In the genomic region with DNA sequence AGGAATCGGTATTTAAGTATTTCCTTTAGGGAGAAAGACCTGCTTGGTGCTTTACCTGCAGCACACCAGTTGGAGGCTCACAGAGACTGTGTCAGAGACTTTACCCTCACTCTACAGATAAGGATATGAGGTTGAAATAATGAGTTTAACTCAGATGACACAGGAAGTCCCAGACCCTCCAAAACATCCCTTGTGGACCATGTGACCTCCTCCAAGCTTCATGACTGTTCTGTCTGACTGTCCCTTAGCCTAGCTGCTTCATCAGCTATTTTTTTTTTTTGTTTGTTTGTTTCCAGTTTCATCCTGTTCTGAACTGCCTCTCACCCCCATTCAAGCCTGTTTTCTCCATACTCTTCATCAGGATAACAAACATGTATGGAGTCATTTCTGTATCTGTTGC, we compare ENCODE assay signal across 21 mouse cellular contexts. TPM values are rescaled to one million over a fixed set of nuclear protein-coding genes. Genes with fewer than 3 reads are reported as not detected.
DNase-seq lines count a peak whose midpoint lies in the region; ATAC-seq and TF ChIP-seq lines count a peak whose summit lies in the region.
"Had no signal": no experiment of that assay in that cellular context is flagged by ENCODE, and none has a peak within 500 bp of the region (broad histone marks: within the 10 kb centered on the region; RNA-seq: fewer than 3 reads in every experiment).

No protein-coding gene starts in this region.

- H3K4me3 ChIP-seq in intestine, embryonic 16.5 days (ENCODE audit: low read length): no peak overlapping the region
- H3K4me3 ChIP-seq in intestine, embryonic 15.5 days (replicated peaks): no peak overlapping the region
- H3K4me3 ChIP-seq in CH12.LX (replicated peaks in 1 of 3; ENCODE audit: low read depth in 2 of 3, low read length in 2 of 3, poor library complexity in 1 of 3) (no peak overlapping the region), myocyte (no peak overlapping the region)
- no peak overlapping the region for H3K4me3 ChIP-seq in liver, embryonic 16.5 days (ENCODE audit: low read depth, low read length)
- H3K4me3 ChIP-seq: embryonic facial prominence, embryonic 12.5 days; forebrain, embryonic 15.5 days; heart, embryonic 12.5 days; hindbrain, embryonic 10.5 days had no signal

- ATAC-seq in intestine, embryonic 16.5 days: peak; percentile 31; the same call in 1 of the 2 replicates
- ATAC-seq in intestine, embryonic 15.5 days: no peak
- peak; percentile 52; the same call in 1 of the 2 replicates for ATAC-seq in liver, embryonic 16.5 days (ENCODE audit: low read depth)
- ATAC-seq: forebrain, embryonic 15.5 days had no signal

- peak in 1 of 2 experiments; percentile 27; a peak in 1 of 4 replicates for TF ChIP-seq CTCF in CH12.LX (conservative IDR thresholded peaks at IDR 0.05 in 1 of 2, IDR thresholded peaks at IDR 0.05 in 1 of 2; ENCODE audit: low read depth in 2 of 2, low read length in 2 of 2)

- in situ Hi-C loops in CH12.LX (cut with MboI; ENCODE audit: low pct_ligation_motif_present, low pct_unique_long_range_greater_than_20kb, low sequenced_read_pairs): no loop called here

- no peak; the same call in 1 of the 2 replicates for TF ChIP-seq RAD21 in CH12.LX (IDR thresholded peaks at IDR 0.05; ENCODE audit: low read depth, low read length)

- no peaks in the 10 kb centered on the region; the same call in 1 of the 2 replicates for H3K4me1 ChIP-seq in intestine, embryonic 16.5 days (ENCODE audit: control insufficient read depth, insufficient read depth, low read length)
- no peaks in the 10 kb centered on the region; the same call in 1 of the 2 replicates for H3K4me1 ChIP-seq in intestine, embryonic 15.5 days (replicated peaks)
- H3K4me1 ChIP-seq in CH12.LX (ENCODE audit: control insufficient read depth in 1 of 2, insufficient read depth in 2 of 2): peaks cover 0 to 39% of the 10 kb centered on the region in 2 experiments; a peak in 2 of 4 replicates
- H3K4me1 ChIP-seq in liver, embryonic 16.5 days (ENCODE audit: control insufficient read depth, low read depth, low read length): no peaks in the 10 kb centered on the region
- H3K4me1 ChIP-seq: embryonic facial prominence, embryonic 12.5 days; forebrain, embryonic 15.5 days; hindbrain, embryonic 10.5 days had no signal

- H3K36me3 ChIP-seq in intestine, embryonic 16.5 days (ENCODE audit: control insufficient read depth, insufficient read depth, low read length): no peaks in the 10 kb centered on the region
- H3K36me3 ChIP-seq in intestine, embryonic 15.5 days: no peaks in the 10 kb centered on the region
- H3K36me3 ChIP-seq in CH12.LX (replicated peaks in 1 of 2; ENCODE audit: control insufficient read depth in 1 of 2, insufficient read depth in 1 of 2, low read length in 1 of 2) (no peaks in the 10 kb centered on the region), myocyte (ENCODE audit: control insufficient read depth, insufficient read depth) (no peaks in the 10 kb centered on the region)
- H3K36me3 ChIP-seq in liver, embryonic 16.5 days (ENCODE audit: control insufficient read depth, insufficient read depth): no peaks in the 10 kb centered on the region
- H3K36me3 ChIP-seq: embryonic facial prominence, embryonic 12.5 days; forebrain, embryonic 15.5 days; heart, embryonic 12.5 days; hindbrain, embryonic 10.5 days had no signal

- H3K79me2 ChIP-seq in CH12.LX (replicated peaks; ENCODE audit: control insufficient read depth, extremely low read depth, insufficient read depth, poor library complexity, severe bottlenecking): no peaks in the 10 kb centered on the region
- H3K79me2 ChIP-seq in myocyte (ENCODE audit: control insufficient read depth, insufficient read depth): no peaks in the 10 kb centered on the region

- TF ChIP-seq EP300 in CH12.LX (IDR thresholded peaks at IDR 0.05; ENCODE audit: low read length): no peak

- H3K4me2 ChIP-seq in intestine, embryonic 16.5 days (ENCODE audit: low read depth, low read length): no peak overlapping the region
- no peak overlapping the region for H3K4me2 ChIP-seq in intestine, embryonic 15.5 days (replicated peaks)
- H3K4me2 ChIP-seq in CH12.LX (ENCODE audit: insufficient read depth, low read depth, poor library complexity, severe bottlenecking) (0 out of 2 replicates have a peak overlapping the region, but pooled peaks have one; percentile 26), myocyte (ENCODE audit: low read depth) (no peak overlapping the region)
- no peak overlapping the region for H3K4me2 ChIP-seq in liver, embryonic 16.5 days (ENCODE audit: low read depth, low read length)
- H3K4me2 ChIP-seq: embryonic facial prominence, embryonic 12.5 days; forebrain, embryonic 15.5 days; heart, embryonic 12.5 days; hindbrain, embryonic 14.5 days had no signal

- TF ChIP-seq POLR2A in CH12.LX (IDR thresholded peaks at IDR 0.05; ENCODE audit: low read depth, low read length): no peak
- no peak for TF ChIP-seq POLR2A in myocyte (IDR thresholded peaks at IDR 0.05; ENCODE audit: insufficient read length, low read depth)

- dilution Hi-C loops in CH12.LX (cut with MboI; ENCODE audit: extremely low pct_ligation_motif_present, extremely low pct_unique_long_range_greater_than_20kb, low sequenced_read_pairs): no loop called here

- no peaks in the 10 kb centered on the region for H3K9me3 ChIP-seq in intestine, embryonic 16.5 days (ENCODE audit: control insufficient read depth, low read length)
- H3K9me3 ChIP-seq in intestine, embryonic 15.5 days: no peaks in the 10 kb centered on the region
- H3K9me3 ChIP-seq in CH12.LX (replicated peaks; ENCODE audit: low read length): no peaks in the 10 kb centered on the region
- H3K9me3 ChIP-seq in liver, embryonic 16.5 days (replicated peaks; ENCODE audit: control insufficient read depth, low read length): no peaks in the 10 kb centered on the region
- H3K9me3 ChIP-seq: embryonic facial prominence, embryonic 12.5 days; forebrain, embryonic 15.5 days; heart, embryonic 12.5 days; hindbrain, embryonic 10.5 days had no signal

- H3K27ac ChIP-seq in intestine, embryonic 16.5 days (ENCODE audit: low read length): no peak overlapping the region
- no peak overlapping the region for H3K27ac ChIP-seq in intestine, embryonic 15.5 days
- H3K27ac ChIP-seq in CH12.LX (ENCODE audit: insufficient read depth, low read depth): no peak overlapping the region
- H3K27ac ChIP-seq in liver, embryonic 16.5 days (ENCODE audit: low read length): no peak overlapping the region
- H3K27ac ChIP-seq: embryonic facial prominence, embryonic 12.5 days; forebrain, embryonic 15.5 days; hindbrain, embryonic 10.5 days; hindbrain, embryonic 14.5 days had no signal

- H3K9ac ChIP-seq in intestine, embryonic 16.5 days (ENCODE audit: low read depth, low read length): no peak overlapping the region
- no peak overlapping the region for H3K9ac ChIP-seq in intestine, embryonic 15.5 days
- no peak overlapping the region for H3K9ac ChIP-seq in CH12.LX (ENCODE audit: insufficient read depth, low read depth)
- no peak overlapping the region for H3K9ac ChIP-seq in liver, embryonic 16.5 days (ENCODE audit: low read depth, low read length)
- H3K9ac ChIP-seq: embryonic facial prominence, embryonic 12.5 days; forebrain, embryonic 15.5 days; heart, embryonic 12.5 days; hindbrain, embryonic 14.5 days had no signal

- H3K27me3 ChIP-seq in intestine, embryonic 16.5 days (replicated peaks; ENCODE audit: control insufficient read depth, insufficient read depth, low read length): no peaks in the 10 kb centered on the region
- H3K27me3 ChIP-seq in intestine, embryonic 15.5 days (replicated peaks): no peaks in the 10 kb centered on the region
- H3K27me3 ChIP-seq in CH12.LX (replicated peaks) (no peaks in the 10 kb centered on the region), myocyte (ENCODE audit: control insufficient read depth, insufficient read depth, insufficient read length) (no peaks in the 10 kb centered on the region)
- H3K27me3 ChIP-seq in liver, embryonic 16.5 days (ENCODE audit: control insufficient read depth, insufficient read depth, low read depth, low read length): no peaks in the 10 kb centered on the region
- H3K27me3 ChIP-seq: embryonic facial prominence, embryonic 12.5 days; forebrain, embryonic 15.5 days; heart, embryonic 12.5 days had no signal

- DNase-seq in CH12.LX (ENCODE audit: extremely low read depth): no peak
- no peak for DNase-seq in urinary bladder, adult 18-20 months (ENCODE audit: low spot score in 2 of 2)
- DNase-seq in heart, adult 18-20 months: no peak
- DNase-seq: adrenal gland, adult 8-10 months; adrenal gland, postnatal 36 days; cerebellum, adult 11 months; cerebellum, adult 9-10 months; cerebellum, postnatal 25 days; gastrocnemius, postnatal 14 days had no signal

- 90% methylated on average over 1 of the region's 1 CpGs for WGBS in intestine, embryonic 16.5 days
- WGBS in intestine, embryonic 15.5 days: 72% methylated on average over 1 of the region's 1 CpGs
- WGBS in liver, embryonic 16.5 days (ENCODE audit: insufficient replicate concordance): 43% methylated on average over 1 of the region's 1 CpGs

- no peak overlapping the region for H3ac ChIP-seq in myocyte (ENCODE audit: control insufficient read depth, insufficient read length)

TF ChIP-seq in CH12.LX, 34 proteins besides CTCF, POLR2A, EP300 and RAD21 (continues in another document):
- TF ChIP-seq MXI1 (IDR thresholded peaks at IDR 0.05; ENCODE audit: low read depth, low read length) (no peak), JUND (conservative IDR thresholded peaks at IDR 0.05; ENCODE audit: low read depth, low read length) (no peak)

TF ChIP-seq in myocyte, 11 proteins besides CTCF, POLR2A, EP300 and RAD21:
- TF ChIP-seq USF1 (IDR thresholded peaks at IDR 0.05; ENCODE audit: low read depth): peak; percentile 20
- no peak for TF ChIP-seq REST (IDR thresholded peaks at IDR 0.05; ENCODE audit: insufficient read depth, insufficient read length)

RNA-seq across cellular contexts. Expression of a gene that starts 3.7 kb away (rescaled TPM):
- 4.6 and 5.1 TPM in 2 replicates for polyA plus RNA-seq in intestine, embryonic 16.5 days (2015; fragmentation: Nextera tagmentation; extraction: Ambion mirVana)
- 6.5 and 7.0 TPM in 2 replicates for polyA plus RNA-seq in intestine, embryonic 15.5 days (2015; fragmentation: Nextera tagmentation; extraction: Ambion mirVana)
- total RNA-seq in CH12.LX (2012; rRNA removed) (0.13 and 0.17 TPM in 2 replicates), CH12.LX (2014; rRNA removed) (0.66 and 0.89 TPM in 2 replicates)
- polyA plus RNA-seq in CH12.LX (2012; ENCODE audit: insufficient read length, low read depth) (0.73 and 0.89 TPM in 2 replicates), myocyte (2012; fragmentation: generic; extraction: Trizol) (0.04 TPM)
- 10.1 and 10.6 TPM in 2 replicates for polyA plus RNA-seq in liver, embryonic 16.5 days (2015; fragmentation: Nextera tagmentation; extraction: Ambion mirVana)
- 10 to 100 TPM; 17.0 to 19.1 TPM for total RNA-seq in heart, adult 18-20 months (2021)

RNA-seq across cellular contexts. Expression of a gene that starts 58.6 kb away (rescaled TPM):
- 28.5 and 32.5 TPM in 2 replicates for polyA plus RNA-seq in intestine, embryonic 16.5 days (2015; fragmentation: Nextera tagmentation; extraction: Ambion mirVana)
- 15.4 and 18.5 TPM in 2 replicates for polyA plus RNA-seq in intestine, embryonic 15.5 days (2015; fragmentation: Nextera tagmentation; extraction: Ambion mirVana)
- total RNA-seq in CH12.LX (2012; rRNA removed) (not detected in 2 replicates), CH12.LX (2014; rRNA removed) (0.05 TPM in 1 of 2 replicates, not detected in the other)
- polyA plus RNA-seq in CH12.LX (2012; ENCODE audit: insufficient read length, low read depth) (not detected in 2 replicates), myocyte (2012; fragmentation: generic; extraction: Trizol) (0.08 TPM)
- polyA plus RNA-seq in liver, embryonic 16.5 days (2015; fragmentation: Nextera tagmentation; extraction: Ambion mirVana): 0.18 TPM in 1 of 2 replicates, not detected in the other
- not detected for total RNA-seq in heart, adult 18-20 months (2021)
- total RNA-seq: heart, postnatal 25 days had no signal
- polyA plus RNA-seq: forebrain, embryonic 11.5 days; gonadal fat pad, adult 2 months; hindbrain, embryonic 10.5 days had no signal

Comparison
In these comparisons a context has a peak if more than half of its experiments do, and no peak if none do; other contexts are left out.
1. RNA of a gene that starts 58.6 kb away (polyA plus RNA-seq): 28.5 to 32.5 TPM in intestine, embryonic 16.5 days and 15.4 to 18.5 TPM in intestine, embryonic 15.5 days; 0.18 TPM in liver, embryonic 16.5 days, 0.08 TPM in myocyte (single experiment) and not detected in CH12.LX; every median in the first group is over 10 times any median in the second.